Mouse (Mus musculus): ENCODE results near the gene Dhx32.

DNA sequence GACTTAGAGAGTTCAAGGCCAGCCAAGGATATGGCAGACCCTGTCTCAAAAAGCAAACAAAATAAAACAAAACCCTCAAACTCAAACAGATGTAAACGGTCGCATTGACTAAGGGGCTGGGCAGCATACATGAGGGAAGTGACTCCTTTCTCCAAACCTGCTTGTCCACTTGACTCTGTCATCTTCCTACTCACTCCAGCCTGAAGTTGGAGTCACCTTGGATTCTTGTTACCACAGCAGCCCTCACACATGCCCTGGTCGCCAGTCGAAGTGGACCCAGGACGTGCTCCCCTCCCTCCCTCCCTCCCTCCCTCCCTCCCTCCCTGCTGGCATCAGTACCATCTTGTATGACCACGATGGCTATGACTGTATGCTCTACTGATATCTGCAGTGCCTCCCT, 943 bp downstream of the Dhx32 start:
- TF ChIP-seq POLR2A (IDR thresholded peaks at IDR 0.05; ENCODE audit: borderline replicate concordance, insufficient read depth, low read length) (no peak), CTCF (IDR thresholded peaks at IDR 0.05; ENCODE audit: borderline replicate concordance, insufficient read depth, low read depth, low read length) (no peak)
